In the genomic region with DNA sequence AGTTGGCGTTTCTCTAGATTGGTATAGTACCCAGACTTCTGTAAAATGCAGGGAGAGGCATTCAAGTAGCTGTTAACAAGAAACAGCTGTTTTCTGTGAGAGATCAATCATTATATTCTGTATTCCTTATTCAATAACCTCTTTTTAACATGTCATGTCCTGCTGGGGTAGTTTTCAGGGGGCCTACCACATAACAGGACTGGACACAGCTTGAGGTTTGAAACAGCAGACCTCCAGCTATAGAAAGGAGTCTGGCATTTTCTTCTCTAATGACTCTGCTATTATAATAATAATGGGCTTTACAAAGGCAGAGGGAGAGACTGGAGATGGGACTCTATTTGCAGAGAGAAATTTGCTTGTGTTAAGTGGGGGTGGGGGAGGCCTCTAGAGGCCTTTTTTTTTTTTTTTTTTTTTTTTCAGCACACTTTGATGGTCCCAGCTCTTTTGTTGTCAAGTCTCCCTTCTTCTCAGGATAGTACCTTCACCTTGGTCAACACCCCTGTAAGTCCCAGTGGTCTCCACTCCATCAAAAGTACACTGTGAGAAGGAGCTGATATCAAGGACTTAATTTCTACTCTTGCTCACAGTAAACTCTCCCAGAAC, we compare ENCODE assay signal across 14 mouse cellular contexts.
DNase-seq lines count a peak whose midpoint lies in the region; ATAC-seq lines count a peak whose summit lies in the region.
"Had no signal": no experiment of that assay in that cellular context is flagged by ENCODE, and none has a peak within 500 bp of the region (broad histone marks: within the 10 kb centered on the region; RNA-seq: fewer than 3 reads in every experiment).

No protein-coding gene starts in this region.

- 27% methylated on average over 1 of the region's 1 CpGs for WGBS in limb, embryonic 11.5 days
- WGBS in limb, embryonic 10.5 days: 58% methylated on average over 1 of the region's 1 CpGs
- WGBS in embryonic facial prominence, embryonic 14.5 days: 34% methylated on average over 1 of the region's 1 CpGs
- WGBS in hindbrain, embryonic 11.5 days: 11% methylated on average over 1 of the region's 1 CpGs
- whole genome bisulfite sequencing in midbrain, embryonic 15.5 days: 10% methylated on average over 1 of the region's 1 CpGs
- WGBS in kidney, embryonic 16.5 days: 47% methylated on average over 1 of the region's 1 CpGs

- ATAC-seq in limb, embryonic 11.5 days (ENCODE audit: insufficient number of reproducible peaks, low FRiP score, low TSS enrichment, low read depth): peak; percentile 44; the same call in 1 of the 2 replicates
- ATAC-seq in embryonic facial prominence, embryonic 14.5 days (ENCODE audit: low read depth): peak; percentile 67; the same call in 1 of the 2 replicates
- ATAC-seq in hindbrain, embryonic 11.5 days (ENCODE audit: low FRiP score): peak; percentile 97
- ATAC-seq in midbrain, embryonic 15.5 days (replicated peaks): peak; percentile 65; the same call in 1 of the 2 replicates
- ATAC-seq in kidney, embryonic 16.5 days (ENCODE audit: low FRiP score, low TSS enrichment): no peak
- ATAC-seq: lung, postnatal 0 days had no signal

- no peaks in the 10 kb centered on the region for H3K4me1 ChIP-seq in limb, embryonic 11.5 days (ENCODE audit: control insufficient read depth, insufficient read depth, low read length)
- peaks cover 4% of the 10 kb centered on the region; the same call in 1 of the 2 replicates for H3K4me1 ChIP-seq in limb, embryonic 10.5 days
- no peaks in the 10 kb centered on the region for H3K4me1 ChIP-seq in embryonic facial prominence, embryonic 14.5 days (ENCODE audit: control insufficient read depth, insufficient read depth, low read length)
- no peaks in the 10 kb centered on the region for H3K4me1 ChIP-seq in hindbrain, embryonic 11.5 days (replicated peaks; ENCODE audit: control insufficient read depth, insufficient read depth, low read length)
- no peaks in the 10 kb centered on the region for H3K4me1 ChIP-seq in midbrain, embryonic 15.5 days
- no peaks in the 10 kb centered on the region for H3K4me1 ChIP-seq in kidney, embryonic 16.5 days (ENCODE audit: insufficient read depth, low read length)
- H3K4me1 ChIP-seq: liver, embryonic 13.5 days; megakaryocyte, embryonic 14.5 days had no signal

- no peak overlapping the region for H3K9ac ChIP-seq in limb, embryonic 11.5 days (ENCODE audit: low read length)
- H3K9ac ChIP-seq in embryonic facial prominence, embryonic 14.5 days (ENCODE audit: low read depth, low read length): no peak overlapping the region
- no peak overlapping the region for H3K9ac ChIP-seq in hindbrain, embryonic 11.5 days (ENCODE audit: low read depth, low read length)
- H3K9ac ChIP-seq in midbrain, embryonic 15.5 days: no peak overlapping the region
- H3K9ac ChIP-seq in kidney, embryonic 16.5 days (replicated peaks; ENCODE audit: low read length): no peak overlapping the region
- H3K9ac ChIP-seq: liver, embryonic 13.5 days had no signal

- H3K27ac ChIP-seq in limb, embryonic 11.5 days (replicated peaks; ENCODE audit: low read depth, low read length): no peak overlapping the region
- no peak overlapping the region for H3K27ac ChIP-seq in limb, embryonic 10.5 days
- H3K27ac ChIP-seq in embryonic facial prominence, embryonic 14.5 days (replicated peaks; ENCODE audit: low read depth, low read length): no peak overlapping the region
- no peak overlapping the region for H3K27ac ChIP-seq in hindbrain, embryonic 11.5 days (ENCODE audit: low read depth, low read length)
- H3K27ac ChIP-seq in midbrain, embryonic 15.5 days: no peak overlapping the region
- H3K27ac ChIP-seq in kidney, embryonic 16.5 days (ENCODE audit: low read length): no peak overlapping the region
- H3K27ac ChIP-seq: liver, embryonic 13.5 days had no signal

- H3K9me3 ChIP-seq in limb, embryonic 11.5 days (ENCODE audit: control insufficient read depth, low read length): no peaks in the 10 kb centered on the region
- H3K9me3 ChIP-seq in limb, embryonic 10.5 days (replicated peaks): no peaks in the 10 kb centered on the region
- H3K9me3 ChIP-seq in embryonic facial prominence, embryonic 14.5 days (ENCODE audit: control insufficient read depth, low read length): no peaks in the 10 kb centered on the region
- H3K9me3 ChIP-seq in hindbrain, embryonic 11.5 days (ENCODE audit: control insufficient read depth, low read length): no peaks in the 10 kb centered on the region
- H3K9me3 ChIP-seq in midbrain, embryonic 15.5 days: no peaks in the 10 kb centered on the region
- no peaks in the 10 kb centered on the region for H3K9me3 ChIP-seq in kidney, embryonic 16.5 days (ENCODE audit: low read length)
- H3K9me3 ChIP-seq: liver, embryonic 13.5 days; megakaryocyte, embryonic 14.5 days had no signal

- no peak overlapping the region for H3K4me2 ChIP-seq in limb, embryonic 11.5 days (ENCODE audit: low read depth, severe bottlenecking)
- no peak overlapping the region for H3K4me2 ChIP-seq in embryonic facial prominence, embryonic 14.5 days (ENCODE audit: low read depth, low read length)
- no peak overlapping the region for H3K4me2 ChIP-seq in hindbrain, embryonic 11.5 days (replicated peaks; ENCODE audit: low read depth, low read length)
- no peak overlapping the region for H3K4me2 ChIP-seq in midbrain, embryonic 15.5 days
- H3K4me2 ChIP-seq in kidney, embryonic 16.5 days (replicated peaks; ENCODE audit: low read depth, low read length): no peak overlapping the region
- H3K4me2 ChIP-seq: liver, embryonic 13.5 days had no signal

- H3K27me3 ChIP-seq in limb, embryonic 11.5 days (ENCODE audit: control insufficient read depth, insufficient read depth, low read length): no peaks in the 10 kb centered on the region
- no peaks in the 10 kb centered on the region for H3K27me3 ChIP-seq in limb, embryonic 10.5 days (ENCODE audit: low read depth, poor library complexity, severe bottlenecking)
- no peaks in the 10 kb centered on the region for H3K27me3 ChIP-seq in embryonic facial prominence, embryonic 14.5 days (replicated peaks; ENCODE audit: control insufficient read depth, insufficient read depth, low read length)
- H3K27me3 ChIP-seq in hindbrain, embryonic 11.5 days (ENCODE audit: control insufficient read depth, insufficient read depth, low read length): no peaks in the 10 kb centered on the region
- no peaks in the 10 kb centered on the region for H3K27me3 ChIP-seq in midbrain, embryonic 15.5 days (replicated peaks)
- no peaks in the 10 kb centered on the region for H3K27me3 ChIP-seq in kidney, embryonic 16.5 days (ENCODE audit: insufficient read depth, low read length)
- H3K27me3 ChIP-seq: liver, embryonic 13.5 days; megakaryocyte, embryonic 14.5 days had no signal

- H3K4me3 ChIP-seq in limb, embryonic 11.5 days (ENCODE audit: low read depth, low read length): no peak overlapping the region
- no peak overlapping the region for H3K4me3 ChIP-seq in limb, embryonic 10.5 days
- no peak overlapping the region for H3K4me3 ChIP-seq in embryonic facial prominence, embryonic 14.5 days (ENCODE audit: low read depth, low read length)
- no peak overlapping the region for H3K4me3 ChIP-seq in hindbrain, embryonic 11.5 days (ENCODE audit: low read depth, low read length)
- no peak overlapping the region for H3K4me3 ChIP-seq in midbrain, embryonic 15.5 days
- no peak overlapping the region for H3K4me3 ChIP-seq in kidney, embryonic 16.5 days (ENCODE audit: low read length)
- H3K4me3 ChIP-seq: liver, embryonic 13.5 days; megakaryocyte, embryonic 14.5 days had no signal

- H3K36me3 ChIP-seq in limb, embryonic 11.5 days (ENCODE audit: control insufficient read depth, insufficient read depth, low read length): no peaks in the 10 kb centered on the region
- H3K36me3 ChIP-seq in limb, embryonic 10.5 days: no peaks in the 10 kb centered on the region
- H3K36me3 ChIP-seq in embryonic facial prominence, embryonic 14.5 days (ENCODE audit: control insufficient read depth, insufficient read depth, low read length): no peaks in the 10 kb centered on the region
- H3K36me3 ChIP-seq in hindbrain, embryonic 11.5 days (ENCODE audit: control insufficient read depth, insufficient read depth, low read length): no peaks in the 10 kb centered on the region
- no peaks in the 10 kb centered on the region for H3K36me3 ChIP-seq in midbrain, embryonic 15.5 days (replicated peaks)
- H3K36me3 ChIP-seq in kidney, embryonic 16.5 days (ENCODE audit: insufficient read depth, low read length): no peaks in the 10 kb centered on the region
- H3K36me3 ChIP-seq: liver, embryonic 13.5 days had no signal

- no peak for DNase-seq in limb, embryonic 11.5 days (ENCODE audit: low spot score)
- DNase-seq in limb, embryonic 10.5 days (ENCODE audit: low spot score): no peak
- DNase-seq in embryonic facial prominence, embryonic 14.5 days (ENCODE audit: low spot score): peak; percentile 38
- DNase-seq in hindbrain, embryonic 11.5 days (ENCODE audit: low spot score): peak; percentile 41
- no peak for DNase-seq in gastrocnemius, adult 8-10 months (ENCODE audit: low spot score in 2 of 2)
- DNase-seq in kidney, postnatal 4 days: no peak
- DNase-seq: adrenal gland, postnatal 10 days; cerebellum, adult 11-12 months; liver, embryonic 13.5 days; right cerebral cortex, postnatal 25 days had no signal

Comparison
In these comparisons a context has a peak if more than half of its experiments do, and no peak if none do; other contexts are left out.
1. DNase-seq: peak in embryonic facial prominence, embryonic 14.5 days (single experiment) and hindbrain, embryonic 11.5 days (single experiment); none in limb, embryonic 11.5 days (single experiment), limb, embryonic 10.5 days (single experiment), gastrocnemius, adult 8-10 months (0 of 2) and kidney, postnatal 4 days (0 of 2).